Mouse (Mus musculus): ENCODE measurements around the gene Mblac2. TPM values are rescaled to one million over a fixed set of nuclear protein-coding genes. Genes with fewer than 3 reads are reported as not detected.

Mblac2 gene
- total and polyA plus RNA-seq, 3 experiments: 0.13 to 0.71 (median 0.42) TPM

DNA sequence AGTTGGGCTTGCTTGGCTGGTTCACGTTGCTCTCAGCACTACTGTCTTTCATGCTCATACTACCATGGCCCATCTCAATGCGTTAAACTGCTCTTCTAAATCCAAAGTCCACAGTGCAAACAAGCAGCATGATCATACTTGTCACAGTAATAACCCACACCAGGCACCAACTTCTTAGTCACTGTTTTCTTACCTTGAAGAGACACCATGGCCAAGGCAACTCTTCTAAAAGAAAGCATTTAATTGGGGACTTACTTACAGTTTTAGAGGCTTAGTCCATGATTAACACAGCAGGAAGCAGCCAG lies 32.9 kb downstream of the Mblac2 start:
- Histone ChIP-seq H3K79me2 (replicated peaks; ENCODE audit: control insufficient read depth, extremely low read depth, insufficient read depth, poor library complexity, severe bottlenecking) (no peaks in the 10 kb centered on the region), H3K4me1 (ENCODE audit: control insufficient read depth in 1 of 2, insufficient read depth in 2 of 2) (peaks cover 10 to 13% of the 10 kb centered on the region in 2 experiments), H3K4me3 (replicated peaks in 1 of 3; ENCODE audit: low read depth in 2 of 3, low read length in 2 of 3, poor library complexity in 1 of 3) (no peak overlapping the region), H3K9me3 (replicated peaks; ENCODE audit: low read length) (no peaks in the 10 kb centered on the region), H3K27me3 (replicated peaks) (no peaks in the 10 kb centered on the region), H3K4me2 (ENCODE audit: insufficient read depth, low read depth, poor library complexity, severe bottlenecking) (no peak overlapping the region), H3K9ac (ENCODE audit: insufficient read depth, low read depth) (no peak overlapping the region), H3K36me3 (replicated peaks in 1 of 2; ENCODE audit: control insufficient read depth in 1 of 2, insufficient read depth in 1 of 2, low read length in 1 of 2) (no peaks in the 10 kb centered on the region), H3K27ac (ENCODE audit: insufficient read depth, low read depth) (no peak overlapping the region)
- TF ChIP-seq UBTF (IDR thresholded peaks at IDR 0.05; ENCODE audit: low read depth, low read length) (no peak), SMC3 (IDR thresholded peaks at IDR 0.05; ENCODE audit: low read depth, low read length) (no peak), HCFC1 (IDR thresholded peaks at IDR 0.05; ENCODE audit: low read depth, low read length) (no peak), E2F4 (IDR thresholded peaks at IDR 0.05; ENCODE audit: insufficient replicate concordance, low read depth, low read length) (no peak), ZNF384 (IDR thresholded peaks at IDR 0.05; ENCODE audit: low read depth, low read length) (no peak), ZMIZ1 (IDR thresholded peaks at IDR 0.05; ENCODE audit: low read depth, low read length) (no peak), MYC (IDR thresholded peaks at IDR 0.05; ENCODE audit: low read depth, low read length) (no peak), JUND (conservative IDR thresholded peaks at IDR 0.05; ENCODE audit: low read depth, low read length) (no peak)
- dilution Hi-C loops (cut with MboI; ENCODE audit: extremely low pct_ligation_motif_present, extremely low pct_unique_long_range_greater_than_20kb, low sequenced_read_pairs) (no loop called here), in situ Hi-C loops (cut with MboI; ENCODE audit: low pct_ligation_motif_present, low pct_unique_long_range_greater_than_20kb, low sequenced_read_pairs) (no loop called here)
- no peak for DNase-seq (ENCODE audit: extremely low read depth)

DNA sequence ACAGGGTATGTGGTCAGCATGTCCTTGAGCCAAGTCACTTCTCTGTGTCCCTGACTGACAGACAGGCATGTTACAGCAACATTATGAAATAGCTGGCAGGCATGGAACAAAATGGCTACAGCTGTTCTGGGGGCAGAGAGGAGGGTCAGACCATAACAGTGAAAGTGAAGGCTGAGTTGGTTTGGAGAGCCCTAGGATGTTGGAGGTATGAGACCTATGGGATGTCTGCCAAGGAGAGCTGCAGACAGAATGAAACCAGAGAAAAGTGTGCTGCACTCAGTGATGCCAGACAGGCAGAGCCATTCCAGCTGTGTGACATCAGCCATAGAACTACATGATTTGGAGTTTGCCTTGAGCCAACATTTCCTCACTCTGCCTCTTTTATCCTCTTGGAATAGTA lies 43.7 kb downstream of the Mblac2 start:
- H3K9me3 ChIP-seq (replicated peaks; ENCODE audit: low read length): peaks cover 4% of the 10 kb centered on the region
- H3K4me3 ChIP-seq (replicated peaks in 1 of 3; ENCODE audit: low read depth in 2 of 3, low read length in 2 of 3, poor library complexity in 1 of 3): no peak overlapping the region
- H3K79me2 ChIP-seq (replicated peaks; ENCODE audit: control insufficient read depth, extremely low read depth, insufficient read depth, poor library complexity, severe bottlenecking): no peaks in the 10 kb centered on the region
- H3K4me2 ChIP-seq (ENCODE audit: insufficient read depth, low read depth, poor library complexity, severe bottlenecking): no peak overlapping the region
- in situ Hi-C loops (cut with MboI; ENCODE audit: low pct_ligation_motif_present, low pct_unique_long_range_greater_than_20kb, low sequenced_read_pairs) (no loop called here), dilution Hi-C loops (cut with MboI; ENCODE audit: extremely low pct_ligation_motif_present, extremely low pct_unique_long_range_greater_than_20kb, low sequenced_read_pairs) (no loop called here)
- H3K9ac ChIP-seq (ENCODE audit: insufficient read depth, low read depth): no peak overlapping the region
- H3K36me3 ChIP-seq (replicated peaks in 1 of 2; ENCODE audit: control insufficient read depth in 1 of 2, insufficient read depth in 1 of 2, low read length in 1 of 2): no peaks in the 10 kb centered on the region
- no peaks in the 10 kb centered on the region for H3K27me3 ChIP-seq (replicated peaks)
- no peak for TF ChIP-seq CHD2 (IDR thresholded peaks at IDR 0.05; ENCODE audit: low read length)
- TF ChIP-seq UBTF (IDR thresholded peaks at IDR 0.05; ENCODE audit: low read depth, low read length): no peak
- no peak for TF ChIP-seq HCFC1 (IDR thresholded peaks at IDR 0.05; ENCODE audit: low read depth, low read length)
- no peak for TF ChIP-seq MYC (IDR thresholded peaks at IDR 0.05; ENCODE audit: low read depth, low read length)
- no peak for TF ChIP-seq PAX5 (IDR thresholded peaks at IDR 0.05; ENCODE audit: low read length)
- TF ChIP-seq POLR2A (IDR thresholded peaks at IDR 0.05; ENCODE audit: low read depth, low read length): no peak
- no peak for TF ChIP-seq TCF12 (IDR thresholded peaks at IDR 0.05; ENCODE audit: low read depth, low read length)
- H3K27ac ChIP-seq (ENCODE audit: insufficient read depth, low read depth): no peak overlapping the region
- DNase-seq (ENCODE audit: extremely low read depth): no peak
- no peaks in the 10 kb centered on the region for H3K4me1 ChIP-seq (ENCODE audit: control insufficient read depth in 1 of 2, insufficient read depth in 2 of 2)

DNA sequence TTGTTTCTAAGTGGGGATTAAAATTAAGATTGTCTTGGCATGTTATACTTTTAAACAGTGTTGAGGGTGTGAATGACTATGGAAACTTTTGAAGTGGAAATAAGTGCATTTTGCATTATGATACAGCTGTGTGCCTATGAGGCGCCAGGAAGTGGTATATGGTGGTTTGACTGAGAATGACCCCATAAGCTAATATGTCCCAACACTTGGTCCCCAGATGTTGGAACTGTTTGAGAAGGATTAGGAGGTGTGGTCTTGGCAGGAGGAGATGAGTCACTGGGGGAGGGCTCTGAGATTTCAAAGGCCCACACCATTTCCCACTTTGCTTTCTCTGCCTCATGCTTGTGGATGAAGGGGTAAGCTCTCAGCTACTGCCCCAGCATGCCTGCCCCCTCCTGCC lies 44.2 kb downstream of the Mblac2 start:
- in situ Hi-C loops (cut with MboI; ENCODE audit: low pct_ligation_motif_present, low pct_unique_long_range_greater_than_20kb, low sequenced_read_pairs): no loop called here
- Histone ChIP-seq H3K4me3 (replicated peaks in 1 of 3; ENCODE audit: low read depth in 2 of 3, low read length in 2 of 3, poor library complexity in 1 of 3) (no peak overlapping the region), H3K27me3 (replicated peaks) (no peaks in the 10 kb centered on the region), H3K9ac (ENCODE audit: insufficient read depth, low read depth) (no peak overlapping the region), H3K27ac (ENCODE audit: insufficient read depth, low read depth) (no peak overlapping the region), H3K9me3 (replicated peaks; ENCODE audit: low read length) (peaks cover 4% of the 10 kb centered on the region), H3K4me1 (ENCODE audit: control insufficient read depth in 1 of 2, insufficient read depth in 2 of 2) (no peaks in the 10 kb centered on the region), H3K36me3 (replicated peaks in 1 of 2; ENCODE audit: control insufficient read depth in 1 of 2, insufficient read depth in 1 of 2, low read length in 1 of 2) (no peaks in the 10 kb centered on the region), H3K4me2 (ENCODE audit: insufficient read depth, low read depth, poor library complexity, severe bottlenecking) (no peak overlapping the region), H3K79me2 (replicated peaks; ENCODE audit: control insufficient read depth, extremely low read depth, insufficient read depth, poor library complexity, severe bottlenecking) (no peaks in the 10 kb centered on the region)
- TF ChIP-seq CHD1 (IDR thresholded peaks at IDR 0.05; ENCODE audit: low read depth, low read length): no peak
- TF ChIP-seq ELF1 (IDR thresholded peaks at IDR 0.05; ENCODE audit: low read depth, low read length): no peak
- no peak for TF ChIP-seq SMC3 (IDR thresholded peaks at IDR 0.05; ENCODE audit: low read depth, low read length)
- TF ChIP-seq IRF4 (IDR thresholded peaks at IDR 0.05; ENCODE audit: low read depth, low read length): no peak
- TF ChIP-seq MYC (IDR thresholded peaks at IDR 0.05; ENCODE audit: low read depth, low read length): no peak
- TF ChIP-seq BHLHE40 (IDR thresholded peaks at IDR 0.05; ENCODE audit: low read depth, low read length): no peak
- TF ChIP-seq HCFC1 (IDR thresholded peaks at IDR 0.05; ENCODE audit: low read depth, low read length): no peak
- no peak for TF ChIP-seq MXI1 (IDR thresholded peaks at IDR 0.05; ENCODE audit: low read depth, low read length)
- no peak for TF ChIP-seq JUND (conservative IDR thresholded peaks at IDR 0.05; ENCODE audit: low read depth, low read length)
- dilution Hi-C loops (cut with MboI; ENCODE audit: extremely low pct_ligation_motif_present, extremely low pct_unique_long_range_greater_than_20kb, low sequenced_read_pairs): no loop called here
- no peak for DNase-seq (ENCODE audit: extremely low read depth)
